Mouse (Mus musculus): Measurements from ENCODE around the gene Fam131c.

Fam131c gene

DNA sequence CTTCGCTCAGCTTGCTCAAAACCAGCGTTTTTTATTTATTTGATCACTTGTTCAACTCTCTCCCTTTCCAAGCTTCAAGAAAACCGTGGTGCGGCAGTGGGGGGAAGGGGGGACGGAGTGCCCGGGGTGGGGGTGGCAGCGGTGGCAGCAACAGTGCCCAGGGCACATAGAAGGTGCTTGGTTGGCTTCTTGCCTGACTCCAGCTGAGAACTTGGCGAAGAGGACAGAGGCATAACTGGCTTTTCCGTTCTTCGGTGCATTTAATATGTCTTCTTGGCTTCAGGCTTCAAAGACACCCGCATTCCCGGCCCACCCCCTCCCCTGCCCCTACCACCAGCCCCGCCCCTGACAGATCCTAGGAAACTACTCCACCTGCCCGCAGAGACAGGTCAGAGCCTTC is 64.6 kb downstream of the Fam131c start:
- intact Hi-C loops (cut with DNase I): loop anchor here (5.0 kb wide), 1 partner anchor 45 kb away; no protein-coding TSS in a partner anchor

DNA sequence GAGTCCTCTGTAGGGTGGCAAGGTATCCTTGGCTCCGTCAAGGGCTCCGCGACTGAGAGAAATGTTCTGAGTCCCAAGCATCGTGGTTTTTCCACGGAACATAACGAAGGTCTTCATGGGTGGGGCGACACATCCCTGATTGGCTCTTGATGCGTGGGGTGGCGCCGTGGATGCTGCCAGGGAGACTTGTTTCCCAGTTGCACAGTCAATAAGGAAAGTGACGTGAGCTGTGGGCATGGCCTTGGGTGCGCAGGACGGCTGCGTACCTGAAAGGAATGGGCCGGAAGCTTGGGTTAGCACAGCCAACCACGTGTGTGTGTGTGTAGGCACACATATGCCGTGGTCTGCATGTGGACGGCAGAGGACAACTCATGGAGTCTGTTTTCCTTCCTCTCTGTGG is 65.2 kb downstream of the Fam131c start:
- intact Hi-C loops (cut with DNase I): loop anchor here (5.0 kb wide), 1 partner anchor 46 kb away; no protein-coding TSS in a partner anchor

Small RNA genes within 50 kb of the gene (microRNA-seq; reads per million reads assigned to microRNA genes)
- gene Gm25690: 0 reads per million in 2 experiments

Measured in adrenal gland (tissue).